Mouse (Mus musculus) thymus, postnatal 14 days (tissue): ENCODE data around the gene Gm973.
"Not testable (repeated sequence)": the region's sequence is repeated elsewhere in the genome, so short reads cannot be mapped to it uniquely, and the experiment has no call there.

Experiments used
- DNase-seq: peaks from one replicate; pipeline ENCODE4 v3.0.0; 2021

Gene Gm973

GRCm38 (mm10) chr1:59636349-59636748, 120.3 kb downstream of the Gm973 start:
- no peak for DNase-seq

- DNase-seq, result no peak
Observed at GRCm38 (mm10) chr1:59638371-59638770, 122.3 kb downstream of the Gm973 start.

- no peak for DNase-seq
Observed at GRCm38 (mm10) chr1:59642488-59642887, 126.4 kb downstream of the Gm973 start.

- not testable (repeated sequence) for DNase-seq
Observed at GRCm38 (mm10) chr1:59646502-59646901, 130.4 kb downstream of the Gm973 start.

DNA sequence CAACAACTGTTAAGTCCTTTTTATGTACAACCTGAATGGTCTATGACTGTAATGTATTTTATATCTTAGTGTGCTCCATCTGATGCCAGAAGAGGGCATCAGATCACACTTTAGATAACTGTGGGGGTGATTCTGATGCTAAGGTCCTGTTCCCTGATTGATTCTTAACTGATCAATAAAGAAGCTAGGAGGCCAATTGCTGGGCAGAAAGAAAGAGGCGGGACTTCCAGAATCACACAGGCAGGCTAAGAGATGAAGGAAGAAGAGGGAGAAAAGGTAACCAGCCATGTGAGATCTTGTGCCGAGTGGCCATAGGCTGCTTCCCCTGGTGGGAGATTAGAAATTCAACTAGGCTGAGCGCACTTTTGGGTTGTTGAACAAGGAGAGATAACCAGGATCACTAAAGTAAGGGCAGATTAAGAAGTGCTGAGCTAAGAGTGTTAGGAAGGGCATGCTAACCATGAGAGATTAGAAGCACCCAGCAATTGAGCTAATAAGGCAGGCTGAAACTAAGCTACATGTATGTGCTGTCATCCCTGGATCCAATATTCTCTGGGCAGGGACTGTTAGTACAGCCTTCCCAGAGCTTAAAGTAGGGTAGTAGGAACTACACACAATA, 135.2 kb downstream of the Gm973 start:
- DNase-seq, result no peak

GRCm38 (mm10) chr1:59653243-59653911, 137.3 kb downstream of the Gm973 start:
- DNase-seq, result no peak

GRCm38 (mm10) chr1:59656244-59657171, 140.4 kb downstream of the Gm973 start:
- DNase-seq, result no peak

DNA sequence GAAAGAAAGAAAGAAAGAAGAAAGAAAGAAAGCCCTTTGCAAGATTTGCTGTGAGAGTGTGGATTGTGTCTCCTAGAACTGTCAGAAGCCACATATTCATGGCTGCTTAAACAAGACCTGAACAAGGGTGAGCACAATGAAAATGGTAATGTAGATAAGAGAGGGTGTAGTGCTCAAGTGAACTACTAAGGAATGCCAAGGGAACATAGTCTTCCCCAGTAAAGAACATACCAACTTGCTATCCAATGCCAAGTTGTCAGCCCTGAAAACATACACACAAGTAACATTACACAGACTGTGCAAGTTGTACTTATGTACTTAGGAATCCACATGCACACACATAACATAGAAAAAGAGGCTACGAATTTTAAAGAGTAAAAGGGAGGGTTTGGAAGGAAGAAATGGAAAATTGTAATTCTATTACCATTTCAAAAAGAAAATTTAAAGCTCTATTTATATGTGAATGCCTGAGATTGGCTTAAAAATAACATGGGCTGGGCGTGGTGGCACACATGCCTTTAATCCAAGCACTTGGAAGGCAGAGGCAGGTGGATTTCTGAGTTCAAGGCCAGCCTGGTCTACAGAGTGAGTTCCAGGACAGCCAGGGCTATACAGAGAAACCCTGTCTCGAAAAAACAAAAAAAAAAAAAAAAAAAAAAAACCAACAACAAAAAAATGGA, 147.5 kb downstream of the Gm973 start:
- no peak for DNase-seq

- DNase-seq, result no peak
Observed at GRCm38 (mm10) chr1:59668871-59669270, 152.8 kb downstream of the Gm973 start.

GRCm38 (mm10) chr1:59669962-59670630, 154.0 kb downstream of the Gm973 start:
- peak; percentile 48 for DNase-seq

- peak; percentile 88 for DNase-seq
Observed at GRCm38 (mm10) chr1:59670641-59671168, 154.6 kb downstream of the Gm973 start, which contains the start of gene Sumo1. Sumo1 (minus strand) TSS chr1:59670834.

DNA sequence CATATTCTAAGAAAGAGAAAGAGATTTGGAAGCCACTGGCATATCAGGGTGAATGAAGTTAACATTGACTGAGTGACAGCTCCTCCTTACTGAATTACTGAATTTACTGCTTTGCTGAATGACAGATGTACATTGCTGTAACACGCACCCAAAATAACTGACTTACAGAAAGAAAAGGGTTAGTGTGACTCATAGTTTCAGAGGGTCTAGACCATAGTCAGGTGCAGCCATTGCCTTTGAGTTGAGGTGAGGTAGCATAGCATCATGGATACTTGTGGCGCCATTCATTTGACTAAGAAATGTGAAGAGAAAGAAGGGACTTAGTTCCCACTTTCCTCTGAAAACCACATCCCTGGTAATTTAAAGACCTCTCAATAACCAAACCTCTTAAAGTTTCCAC, 157.6 kb downstream of the Gm973 start:
- DNase-seq, result no peak

- peak; percentile 38 for DNase-seq
Observed at GRCm38 (mm10) chr1:59683926-59684818, 168.1 kb downstream of the Gm973 start.

DNA sequence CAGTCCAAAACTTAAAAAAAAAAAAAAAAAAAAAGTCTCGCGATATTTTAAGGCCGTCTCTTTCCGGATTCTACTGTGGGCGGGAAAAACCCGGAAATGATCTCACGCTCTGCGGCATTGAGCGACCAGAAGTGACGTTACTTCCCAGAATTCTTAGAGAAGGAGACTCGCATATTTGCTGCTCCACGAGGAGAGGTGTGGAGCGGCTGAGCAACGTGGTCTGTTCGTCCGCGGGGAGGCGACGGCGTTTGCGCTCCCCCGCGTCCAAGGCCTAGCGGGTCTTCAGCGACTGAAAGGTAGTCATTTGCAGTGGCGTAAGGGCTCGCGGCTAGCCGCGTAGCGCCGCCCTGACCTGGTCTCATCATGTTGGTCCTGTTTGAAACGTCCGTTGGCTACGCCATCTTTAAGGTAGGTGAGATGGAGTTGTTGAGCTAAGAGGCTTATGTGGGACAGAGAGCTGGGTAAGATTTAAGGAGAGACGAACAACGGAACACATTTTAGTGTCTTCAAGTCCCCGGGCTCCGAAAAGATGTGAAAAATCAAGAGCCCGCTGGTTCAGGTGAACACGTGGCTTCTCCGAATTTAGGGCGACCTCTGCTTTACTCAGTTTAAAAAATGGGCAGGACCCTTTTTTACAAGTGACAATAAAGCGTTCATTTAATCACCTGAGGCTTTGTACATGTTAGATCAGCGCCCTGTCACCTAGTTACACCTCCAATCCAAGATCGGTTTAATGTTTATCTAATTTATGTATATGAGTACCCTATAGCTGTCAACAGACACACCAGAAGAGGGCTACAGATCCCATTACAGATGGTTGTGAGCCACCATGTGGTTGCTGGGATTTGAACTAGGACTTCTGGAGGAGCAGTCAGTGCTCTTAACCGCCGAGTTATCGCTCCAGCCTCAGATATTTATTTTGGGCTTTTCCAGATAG, 169.0 kb downstream of the Gm973 start, which contains the start of gene Nop58:
Gene Nop58 (plus strand): TSS at position 153 of the 937 bp plus-strand sequence.
- DNase-seq, result peak; percentile 87
